Mouse (Mus musculus) ES-Bruce4 (cell line): Measurements from ENCODE around the gene Gm36210.

Experiments
- CTCF ChIP-seq: IDR thresholded peaks from one replicate; pipeline ENCODE4 v1.8.1; 2011; ENCODE audit warnings: low read depth, low read length
- POLR2A ChIP-seq: IDR thresholded peaks from one replicate; pipeline ENCODE4 v1.8.1; 2011; ENCODE audit warnings: low read length; ENCODE audit not compliant: insufficient read depth

- TF ChIP-seq CTCF (no peak), POLR2A (no peak)
Observed at GRCm38 (mm10) chr7:4948386-4948785, 42.1 kb upstream of the Gm36210 start.
